Mouse (Mus musculus): ENCODE results near the gene Laptm5.

- no peak for TF ChIP-seq POLR2A (IDR thresholded peaks at IDR 0.05; ENCODE audit: borderline replicate concordance, extremely low read depth, insufficient read depth, insufficient read length, poor library complexity, severe bottlenecking)
- TF ChIP-seq CTCF (IDR thresholded peaks at IDR 0.05; ENCODE audit: borderline replicate concordance, extremely low read depth, insufficient read depth, insufficient read length), result no peak
Observed at GRCm38 (mm10) chr4:130912626-130913025, 299 bp upstream of the Laptm5 start.

All from brain, embryonic 14.5 days (tissue).